Mouse (Mus musculus) kidney, embryonic 15.5 days (tissue): ENCODE measurements at regions not wholly inside any gene's neighbourhood (a gene's known extent, or its start where the extent isn't known, plus 50 kb on each side); places are given as distances from the start of the nearest gene placed in this dataset.

ENCODE experiments used
- ATAC-seq: fragments of 200-750 bp; cut with Nextera tagmentation; replicated peaks from 2 replicates; pipeline ENCODE4 v1.8.0; 2017; ENCODE audit warnings: moderate TSS enrichment; ENCODE audit not compliant: low FRiP score
- H3K27ac ChIP-seq: fragments of 300-500 bp; sonication (generic); 2 replicates; pipeline ENCODE4 v1.5.1; 2015; ENCODE audit warnings: mild to moderate bottlenecking, inconsistent platforms
- H3K27me3 ChIP-seq: fragments of 300-500 bp; sonication (generic); 2 replicates; pipeline ENCODE4 v1.6.1; 2015; ENCODE audit warnings: inconsistent platforms
- H3K36me3 ChIP-seq: fragments of 300-500 bp; sonication (generic); 2 replicates; pipeline ENCODE4 v1.6.1; 2015; ENCODE audit warnings: inconsistent platforms
- H3K4me1 ChIP-seq: fragments of 300-500 bp; sonication (generic); 2 replicates; pipeline ENCODE4 v1.6.1; 2015; ENCODE audit warnings: inconsistent platforms
- H3K4me2 ChIP-seq: fragments of 300-500 bp; sonication (generic); 2 replicates; pipeline ENCODE4 v1.6.1; 2015; ENCODE audit warnings: moderate library complexity, mild to moderate bottlenecking, inconsistent platforms
- H3K4me3 ChIP-seq: fragments of 300-500 bp; sonication (generic); replicated peaks from 2 replicates; pipeline ENCODE4 v1.5.1; 2015; ENCODE audit warnings: mild to moderate bottlenecking, inconsistent platforms
- H3K9ac ChIP-seq: fragments of 300-500 bp; sonication (generic); 2 replicates; pipeline ENCODE4 v1.6.1; 2015; ENCODE audit warnings: mild to moderate bottlenecking, inconsistent platforms
- H3K9me3 ChIP-seq: fragments of 300-500 bp; sonication (generic); replicated peaks from 2 replicates; pipeline ENCODE4 v1.6.1; 2016; ENCODE audit warnings: inconsistent platforms
- WGBS: fragments of 180-500 bp; shearing (Covaris S2); methylation state at CpG from one replicate; pipeline ENCODE4 v1.1.7; 2015; ENCODE audit warnings: mixed read lengths; 5-methylcytosine and 5-hydroxymethylcytosine counted together

- H3K4me3 ChIP-seq = no peak overlapping the region
- 32% methylated on average over 3 of the region's 3 CpGs for WGBS
- H3K4me1 ChIP-seq = 0 out of 2 replicates have a peak, but pooled peaks cover 3% of the 10 kb centered on the region
- no peaks in the 10 kb centered on the region for H3K9me3 ChIP-seq
- H3K27ac ChIP-seq = no peak overlapping the region
- no peak overlapping the region for H3K4me2 ChIP-seq
- no peaks in the 10 kb centered on the region for H3K36me3 ChIP-seq
- no peaks in the 10 kb centered on the region for H3K27me3 ChIP-seq
- no peak for ATAC-seq
- no peak overlapping the region for H3K9ac ChIP-seq
Measured at GRCm38 (mm10) chr3:58146108-58146507, 268.4 kb upstream of the Tsc22d2 start.

DNA sequence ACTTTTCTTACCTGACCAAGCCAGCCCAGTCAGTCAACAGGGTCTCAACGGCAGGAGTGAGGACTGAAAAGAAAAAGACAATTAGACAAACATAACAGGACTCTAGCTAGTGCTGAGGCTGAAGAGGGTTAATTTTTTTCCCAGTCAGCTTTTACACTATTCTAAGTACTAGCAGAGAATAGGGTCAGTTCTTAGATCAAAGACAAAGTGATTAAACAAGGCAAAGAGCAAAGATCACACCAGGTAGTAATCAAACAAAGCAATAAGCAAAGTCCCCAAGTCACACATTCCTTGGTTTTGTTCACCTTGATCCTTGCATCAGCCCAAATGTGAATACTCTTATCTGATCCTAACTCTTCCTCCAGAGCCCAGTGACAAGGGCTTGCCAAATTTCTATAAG, 267.8 kb upstream of the Tsc22d2 start:
- no peak overlapping the region for H3K4me3 ChIP-seq
- 44% methylated on average over 1 of the region's 1 CpGs for WGBS
- H3K36me3 ChIP-seq = no peaks in the 10 kb centered on the region
- no peaks in the 10 kb centered on the region for H3K9me3 ChIP-seq
- no peaks in the 10 kb centered on the region for H3K27me3 ChIP-seq
- no peak overlapping the region for H3K9ac ChIP-seq
- no peak overlapping the region for H3K4me2 ChIP-seq
- H3K27ac ChIP-seq = no peak overlapping the region
- no peak for ATAC-seq
- H3K4me1 ChIP-seq = 0 out of 2 replicates have a peak, but pooled peaks cover 3% of the 10 kb centered on the region

GRCm38 (mm10) chr3:58153141-58153540, 261.4 kb upstream of the Tsc22d2 start:
- Histone ChIP-seq H3K9ac (no peak overlapping the region), H3K4me2 (no peak overlapping the region), H3K27me3 (no peaks in the 10 kb centered on the region), H3K4me1 (no peaks in the 10 kb centered on the region), H3K27ac (no peak overlapping the region), H3K9me3 (0 out of 2 replicates have a peak, but pooled peaks cover 4% of the 10 kb centered on the region), H3K4me3 (no peak overlapping the region), H3K36me3 (no peaks in the 10 kb centered on the region)
- no peak for ATAC-seq
- 56% methylated on average over 3 of the region's 3 CpGs for WGBS

DNA sequence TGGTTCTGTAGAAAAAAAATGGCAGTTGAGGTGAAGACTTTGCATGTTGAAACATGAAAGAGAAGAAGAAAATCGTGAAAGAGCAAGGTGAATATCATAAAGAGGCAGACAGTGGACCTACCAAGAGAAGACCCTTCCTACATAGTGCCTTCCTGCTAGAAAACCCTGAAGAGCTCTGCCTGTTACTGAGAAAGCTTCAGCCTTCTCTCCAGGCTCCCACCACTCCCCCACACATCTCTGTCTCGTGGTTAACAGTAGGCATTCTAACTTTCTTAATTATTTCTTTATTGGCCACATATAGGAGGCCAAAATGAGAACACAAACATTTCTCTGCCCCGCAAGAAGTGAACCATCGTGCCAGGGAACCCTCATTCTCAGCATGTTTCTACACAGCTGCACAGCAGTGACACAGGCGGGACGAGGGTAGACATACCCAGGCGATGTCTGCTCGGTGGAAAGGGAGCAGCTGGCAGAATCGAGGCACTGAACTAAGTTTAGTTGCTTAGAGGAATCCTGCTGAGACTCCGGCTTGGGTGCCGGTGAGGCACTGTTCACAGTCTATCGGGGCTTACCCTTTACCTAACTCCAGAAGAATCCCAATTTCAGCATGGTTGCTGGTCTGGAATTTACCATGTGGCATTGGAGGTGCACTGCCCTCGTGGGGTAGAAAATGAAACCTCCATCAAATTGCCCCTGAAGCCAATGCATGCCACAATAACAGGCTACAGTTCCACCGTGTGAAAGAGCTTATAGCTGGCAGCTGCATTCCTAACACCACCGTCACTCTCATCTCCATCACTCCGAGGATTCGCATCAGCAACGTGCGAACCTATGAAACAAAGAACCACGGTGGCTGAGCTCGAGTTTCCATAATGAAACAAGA, 260.4 kb upstream of the Tsc22d2 start:
- WGBS = 76% methylated on average over 21 of the region's 21 CpGs
- Histone ChIP-seq H3K27me3 (no peaks in the 10 kb centered on the region), H3K9me3 (0 out of 2 replicates have a peak, but pooled peaks cover 4% of the 10 kb centered on the region), H3K4me2 (no peak overlapping the region), H3K36me3 (no peaks in the 10 kb centered on the region), H3K4me1 (no peaks in the 10 kb centered on the region), H3K9ac (no peak overlapping the region), H3K27ac (no peak overlapping the region), H3K4me3 (no peak overlapping the region)
- ATAC-seq = no peak

DNA sequence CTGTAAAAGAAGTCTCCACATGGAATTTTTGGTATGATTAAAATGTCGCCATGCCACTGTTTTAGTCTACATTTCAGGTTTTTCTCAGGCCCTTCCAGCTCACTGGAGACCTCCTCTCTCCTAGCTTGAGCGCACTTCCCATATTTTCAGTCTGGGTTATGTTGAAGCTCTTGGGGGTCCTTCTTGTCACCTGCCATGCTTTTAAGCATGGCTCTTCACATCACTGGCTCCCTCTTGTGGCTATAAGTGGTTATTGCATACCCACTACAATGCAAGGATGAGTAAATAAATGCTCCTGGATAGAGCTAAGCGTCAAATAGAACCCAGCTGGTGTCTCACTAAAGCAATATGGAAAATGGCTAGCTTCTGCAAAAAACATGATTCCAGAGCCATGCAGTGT, 255.1 kb upstream of the Tsc22d2 start:
- ATAC-seq = no peak
- no peak overlapping the region for H3K4me3 ChIP-seq
- H3K4me2 ChIP-seq = no peak overlapping the region
- H3K36me3 ChIP-seq = no peaks in the 10 kb centered on the region
- WGBS = 64% methylated on average over 3 of the region's 3 CpGs
- 0 out of 2 replicates have a peak, but pooled peaks cover 4% of the 10 kb centered on the region for H3K9me3 ChIP-seq
- H3K27me3 ChIP-seq = no peaks in the 10 kb centered on the region; the same call in 1 of the 2 replicates
- H3K27ac ChIP-seq = no peak overlapping the region
- H3K9ac ChIP-seq = no peak overlapping the region
- 0 out of 2 replicates have a peak, but pooled peaks cover 8% of the 10 kb centered on the region for H3K4me1 ChIP-seq

- ATAC-seq = peak; percentile 52; the same call in 1 of the 2 replicates
- Histone ChIP-seq H3K4me3 (no peak overlapping the region), H3K36me3 (no peaks in the 10 kb centered on the region), H3K27me3 (no peaks in the 10 kb centered on the region; the same call in 1 of the 2 replicates), H3K4me2 (no peak overlapping the region), H3K9ac (no peak overlapping the region), H3K27ac (no peak overlapping the region), H3K9me3 (no peaks in the 10 kb centered on the region), H3K4me1 (peaks cover 15% of the 10 kb centered on the region; the same call in 1 of the 2 replicates)
- WGBS = 40% methylated on average over 10 of the region's 10 CpGs
Measured at GRCm38 (mm10) chr3:58162238-58162637, 252.3 kb upstream of the Tsc22d2 start.

- ATAC-seq = peak; percentile 86
- Histone ChIP-seq H3K9ac (no peak overlapping the region), H3K9me3 (no peaks in the 10 kb centered on the region), H3K4me1 (peaks cover 15% of the 10 kb centered on the region; the same call in 1 of the 2 replicates), H3K4me3 (no peak overlapping the region), H3K27me3 (no peaks in the 10 kb centered on the region; the same call in 1 of the 2 replicates), H3K27ac (no peak overlapping the region), H3K36me3 (no peaks in the 10 kb centered on the region), H3K4me2 (no peak overlapping the region)
- WGBS = 6% methylated on average over 10 of the region's 10 CpGs
Measured at GRCm38 (mm10) chr3:58163806-58164205, 250.7 kb upstream of the Tsc22d2 start.

- no peak for ATAC-seq
- Histone ChIP-seq H3K4me2 (no peak overlapping the region), H3K4me3 (no peak overlapping the region), H3K4me1 (peaks cover 15% of the 10 kb centered on the region; the same call in 1 of the 2 replicates), H3K9ac (no peak overlapping the region), H3K36me3 (no peaks in the 10 kb centered on the region), H3K27me3 (no peaks in the 10 kb centered on the region; the same call in 1 of the 2 replicates), H3K27ac (no peak overlapping the region), H3K9me3 (no peaks in the 10 kb centered on the region)
- WGBS = 45% methylated on average over 2 of the region's 2 CpGs
Measured at GRCm38 (mm10) chr3:58166628-58167027, 247.9 kb upstream of the Tsc22d2 start.

DNA sequence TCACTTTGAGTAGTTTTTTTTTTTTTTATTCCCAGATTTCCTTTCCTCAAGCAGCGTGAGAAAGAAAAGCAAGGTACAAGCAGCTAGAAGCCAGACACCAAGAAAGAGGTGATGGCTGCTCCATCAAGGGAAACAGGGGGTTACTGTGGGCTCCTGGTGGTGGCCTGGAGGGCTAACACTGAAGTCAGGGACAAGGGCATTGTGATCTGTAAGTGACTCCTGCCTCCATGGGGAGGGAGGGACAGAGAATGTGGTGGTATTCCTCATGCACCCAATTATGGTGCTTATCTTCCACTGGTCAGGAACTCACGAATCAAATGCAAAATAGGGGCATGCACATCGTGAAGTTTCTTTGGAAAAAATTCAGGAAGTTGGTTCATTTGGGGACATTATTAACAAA, 247.4 kb upstream of the Tsc22d2 start:
- no peak overlapping the region for H3K27ac ChIP-seq
- WGBS = 71% methylated on average over 3 of the region's 3 CpGs
- H3K4me1 ChIP-seq = peaks cover 15% of the 10 kb centered on the region; the same call in 1 of the 2 replicates
- no peak overlapping the region for H3K4me2 ChIP-seq
- no peaks in the 10 kb centered on the region for H3K9me3 ChIP-seq
- H3K36me3 ChIP-seq = no peaks in the 10 kb centered on the region
- ATAC-seq = no peak
- H3K4me3 ChIP-seq = no peak overlapping the region
- no peaks in the 10 kb centered on the region; the same call in 1 of the 2 replicates for H3K27me3 ChIP-seq
- no peak overlapping the region for H3K9ac ChIP-seq

DNA sequence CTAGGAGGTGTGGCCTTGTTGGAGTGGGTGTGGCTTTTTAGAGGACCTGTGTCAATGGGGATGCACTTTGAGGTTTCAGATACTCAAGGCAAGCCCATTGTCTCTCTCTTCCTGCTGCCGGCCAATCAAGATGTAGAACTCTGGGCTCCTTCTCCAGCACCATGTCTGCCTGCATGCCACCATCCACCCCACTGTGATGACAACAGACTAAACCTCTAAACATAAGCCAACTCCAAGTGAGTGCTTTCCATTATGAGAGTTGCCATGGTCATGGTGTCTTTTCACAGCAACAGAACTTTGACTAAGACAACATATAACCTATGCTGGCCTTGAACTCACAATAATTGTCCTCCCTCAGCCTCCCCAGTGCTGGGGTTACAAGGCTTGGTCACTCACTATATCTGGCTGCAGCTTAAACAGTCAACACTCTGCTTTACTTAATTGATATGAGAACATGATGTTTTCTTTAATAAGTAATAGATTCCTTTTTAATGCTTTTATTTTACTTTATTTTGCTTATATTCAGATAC, 246.7 kb upstream of the Tsc22d2 start:
- H3K36me3 ChIP-seq = no peaks in the 10 kb centered on the region
- 91% methylated on average over 1 of the region's 1 CpGs for WGBS
- H3K27ac ChIP-seq = no peak overlapping the region
- no peaks in the 10 kb centered on the region for H3K9me3 ChIP-seq
- H3K9ac ChIP-seq = no peak overlapping the region
- H3K4me1 ChIP-seq = peaks cover 15% of the 10 kb centered on the region; the same call in 1 of the 2 replicates
- H3K4me2 ChIP-seq = no peak overlapping the region
- no peak overlapping the region for H3K4me3 ChIP-seq
- no peak for ATAC-seq
- no peaks in the 10 kb centered on the region; the same call in 1 of the 2 replicates for H3K27me3 ChIP-seq

DNA sequence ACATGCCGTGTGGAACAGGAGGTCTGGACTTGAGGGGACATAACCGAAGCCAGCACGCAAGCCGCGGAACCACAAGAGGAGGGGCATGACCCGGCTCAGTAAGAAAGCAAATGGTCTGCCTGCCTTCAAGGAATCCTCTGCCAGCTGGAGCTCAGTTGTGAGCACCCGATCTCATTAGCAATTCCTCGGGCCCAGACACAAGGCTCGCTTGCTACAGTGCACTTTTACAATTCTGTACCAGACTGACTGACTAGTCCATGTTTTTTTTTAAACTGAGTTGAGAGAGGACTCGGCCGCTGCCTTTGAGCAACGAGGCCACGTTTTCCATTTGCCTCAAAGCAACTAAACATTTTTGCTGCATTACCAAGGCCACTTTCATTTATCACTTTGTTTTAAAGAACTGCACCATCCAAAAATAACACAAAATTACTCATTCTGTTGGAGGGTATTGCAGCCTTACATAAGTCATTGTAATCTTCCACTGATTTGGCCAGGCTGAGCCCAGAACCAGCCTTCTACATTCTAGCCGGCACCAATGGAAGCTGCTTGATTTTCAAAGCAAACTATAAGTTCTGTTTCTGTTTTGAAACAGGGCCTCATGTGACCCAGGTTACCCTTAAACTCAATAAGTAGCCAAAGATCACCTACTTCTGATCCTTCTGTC, 245.9 kb upstream of the Tsc22d2 start:
- Histone ChIP-seq H3K27ac (no peak overlapping the region), H3K27me3 (no peaks in the 10 kb centered on the region), H3K9me3 (no peaks in the 10 kb centered on the region), H3K4me3 (no peak overlapping the region), H3K4me1 (peaks cover 7% of the 10 kb centered on the region; the same call in 1 of the 2 replicates), H3K4me2 (no peak overlapping the region), H3K9ac (no peak overlapping the region), H3K36me3 (no peaks in the 10 kb centered on the region)
- no peak for ATAC-seq
- WGBS = 57% methylated on average over 14 of the region's 14 CpGs

GRCm38 (mm10) chr3:58169786-58170185, 244.7 kb upstream of the Tsc22d2 start:
- no peaks in the 10 kb centered on the region for H3K36me3 ChIP-seq
- no peak for ATAC-seq
- no peak overlapping the region for H3K4me3 ChIP-seq
- 87% methylated on average over 6 of the region's 6 CpGs for whole genome bisulfite sequencing
- peaks cover 7% of the 10 kb centered on the region; the same call in 1 of the 2 replicates for H3K4me1 ChIP-seq
- no peak overlapping the region for H3K4me2 ChIP-seq
- no peaks in the 10 kb centered on the region for H3K27me3 ChIP-seq
- H3K9me3 ChIP-seq = no peaks in the 10 kb centered on the region
- no peak overlapping the region for H3K9ac ChIP-seq
- H3K27ac ChIP-seq = no peak overlapping the region
